Mouse (Mus musculus): ENCODE results near the gene Mtmr10. TPM values are rescaled to one million over a fixed set of nuclear protein-coding genes. Genes with fewer than 3 reads are reported as not detected.
A peak's percentile ranks its signal among the peaks of the same experiment; 100 is the strongest.

Mtmr10 gene
- total RNA-seq, 2 experiments from 2014 or later: 16.1 to 17.5 TPM

DNA sequence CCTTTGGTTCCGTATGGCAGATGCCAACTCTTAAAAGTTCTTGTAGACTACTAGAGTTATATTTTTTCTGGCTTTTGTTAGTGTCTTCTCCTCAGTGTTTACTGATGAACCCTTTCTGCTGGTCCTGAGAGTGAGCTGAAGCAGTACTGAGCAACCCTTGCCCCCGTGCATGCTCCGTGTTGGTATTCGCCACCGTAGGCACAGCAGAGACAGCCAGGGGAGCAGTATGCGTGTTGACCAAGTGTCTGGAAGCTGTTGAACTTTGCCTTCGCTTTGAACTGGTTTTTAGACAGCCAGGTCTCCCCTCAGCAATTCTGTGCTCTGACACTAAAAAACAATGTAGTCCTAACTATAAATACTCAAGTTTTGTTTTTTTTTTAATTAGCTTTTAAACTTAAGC is 2.0 kb downstream of the Mtmr10 start:
- intact Hi-C loops (cut with DNase I): loop anchor here (5.0 kb wide), 1 partner anchor 127 kb away; no protein-coding TSS in a partner anchor
- no peak for DNase-seq (ENCODE audit: low spot score in 2 of 2)

DNA sequence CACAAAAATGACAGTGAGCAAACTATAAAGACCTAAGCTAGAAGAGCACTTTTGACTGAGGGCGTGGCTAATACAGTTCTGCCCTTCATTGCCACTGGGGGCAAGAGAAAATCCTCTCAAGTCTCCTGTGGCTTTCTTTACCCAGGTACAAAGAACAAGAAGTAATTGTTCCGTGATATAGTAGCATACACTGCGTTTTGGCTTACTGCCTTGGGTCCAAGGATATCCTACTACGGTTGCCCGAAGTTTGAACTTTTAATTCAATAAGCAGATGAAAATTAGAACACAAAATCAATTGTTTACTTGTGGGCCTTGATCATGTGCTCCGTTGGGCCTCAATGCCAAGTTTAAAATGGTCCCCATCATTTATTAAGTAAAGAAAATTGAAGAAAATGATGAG is 3.0 kb downstream of the Mtmr10 start:
- intact Hi-C loops (cut with DNase I): no loop called here
- DNase-seq (ENCODE audit: low spot score in 2 of 2): no peak

DNA sequence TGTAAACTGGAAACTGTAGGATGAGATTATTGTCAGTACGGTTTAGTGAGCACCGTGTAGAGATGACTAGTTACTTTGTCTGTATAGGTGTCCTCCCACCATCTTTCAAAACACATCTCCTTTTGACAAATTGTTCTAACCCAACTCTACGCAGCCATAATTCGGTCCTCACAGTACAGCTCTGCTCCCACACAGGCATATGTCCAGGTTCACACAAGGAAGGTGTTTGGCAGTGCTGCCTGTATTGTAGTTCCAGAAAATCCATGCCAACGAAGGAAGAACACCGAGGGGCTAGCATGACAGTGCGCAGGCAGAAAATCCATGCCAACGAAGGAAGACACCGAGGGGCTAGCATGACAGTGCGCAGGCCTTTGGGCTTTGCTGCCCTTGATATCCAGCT is 4.3 kb downstream of the Mtmr10 start:
- intact Hi-C loops (cut with DNase I): no loop called here
- DNase-seq (ENCODE audit: low spot score in 2 of 2): peak in 1 of 2 experiments; percentile 41

DNA sequence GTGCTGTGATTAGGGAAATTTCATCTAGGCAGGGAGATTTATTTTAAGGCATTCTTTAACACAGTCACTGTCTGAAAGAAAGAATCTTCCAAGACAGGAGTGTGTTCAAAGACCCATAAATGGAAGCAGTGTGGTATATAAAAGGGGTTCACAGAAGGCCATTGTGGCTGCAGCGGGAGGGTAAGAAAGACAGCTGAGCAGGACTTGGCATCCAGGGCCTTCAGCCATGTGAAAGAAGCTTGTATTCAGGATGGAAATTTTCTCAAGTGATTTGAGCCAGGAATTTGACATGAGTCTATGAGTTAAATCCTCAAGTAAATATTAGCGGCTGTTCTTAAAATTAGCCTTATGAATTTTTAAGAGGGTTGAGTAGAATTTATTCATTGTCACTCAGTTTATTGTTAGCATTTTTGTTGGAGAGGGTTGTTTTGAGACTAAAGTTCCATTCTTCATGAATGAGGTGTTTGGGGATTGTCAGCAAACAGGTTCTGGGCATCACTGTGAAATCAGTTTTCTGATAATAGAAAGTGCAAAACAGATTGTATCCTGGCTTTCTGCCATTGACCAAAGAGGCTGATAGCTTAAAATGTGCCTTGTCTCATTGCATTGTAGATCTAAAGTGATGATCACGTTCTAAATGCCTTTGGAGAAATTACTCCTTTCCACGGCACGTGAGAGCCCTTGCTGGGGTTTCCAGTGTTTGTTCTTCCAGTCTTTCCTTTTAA is 9.0 kb downstream of the Mtmr10 start:
- no peak for DNase-seq (ENCODE audit: low spot score in 2 of 2)
- intact Hi-C loops (cut with DNase I): no loop called here

DNA sequence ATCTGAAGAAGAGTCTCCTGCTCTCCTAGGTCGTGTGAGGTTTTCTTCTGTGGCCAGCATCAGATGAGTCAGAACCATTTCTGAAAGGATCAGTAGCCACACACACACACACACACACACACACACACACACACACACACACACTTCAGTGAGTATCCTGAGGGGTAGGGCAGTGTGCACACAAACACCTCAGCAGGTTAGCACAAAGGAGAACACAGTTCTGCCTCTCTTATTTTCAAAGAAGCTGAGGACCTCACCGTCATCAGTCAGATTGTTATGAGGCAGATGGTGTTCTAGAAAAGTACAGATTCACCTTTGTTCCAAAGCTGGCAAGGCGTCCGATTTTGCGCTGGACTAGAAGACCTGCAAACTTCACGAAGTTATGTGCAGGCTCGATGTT is 22.8 kb downstream of the Mtmr10 start:
- intact Hi-C loops (cut with DNase I): no loop called here
- DNase-seq (ENCODE audit: low spot score in 2 of 2): no peak

DNA sequence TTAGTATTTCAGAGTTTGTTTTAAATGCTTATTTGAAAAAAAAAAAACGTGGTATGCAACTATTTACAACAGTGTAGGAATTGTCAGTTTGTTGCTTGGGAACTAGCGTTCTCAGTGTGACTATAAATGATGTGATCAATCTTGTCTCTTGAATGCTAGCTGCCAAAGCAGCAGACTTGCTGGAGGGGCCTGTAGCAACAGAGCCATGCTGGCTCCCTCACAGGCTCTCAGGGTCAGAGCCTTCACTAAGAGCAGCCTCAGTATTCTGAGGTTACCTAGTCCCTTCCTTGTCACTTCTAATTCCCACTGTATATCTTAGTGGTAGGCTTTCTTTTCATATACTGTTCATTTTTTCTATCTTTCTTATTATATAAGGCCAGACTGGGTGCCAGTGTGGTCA is 23.3 kb downstream of the Mtmr10 start:
- no peak for DNase-seq (ENCODE audit: low spot score in 2 of 2)
- intact Hi-C loops (cut with DNase I): no loop called here

DNA sequence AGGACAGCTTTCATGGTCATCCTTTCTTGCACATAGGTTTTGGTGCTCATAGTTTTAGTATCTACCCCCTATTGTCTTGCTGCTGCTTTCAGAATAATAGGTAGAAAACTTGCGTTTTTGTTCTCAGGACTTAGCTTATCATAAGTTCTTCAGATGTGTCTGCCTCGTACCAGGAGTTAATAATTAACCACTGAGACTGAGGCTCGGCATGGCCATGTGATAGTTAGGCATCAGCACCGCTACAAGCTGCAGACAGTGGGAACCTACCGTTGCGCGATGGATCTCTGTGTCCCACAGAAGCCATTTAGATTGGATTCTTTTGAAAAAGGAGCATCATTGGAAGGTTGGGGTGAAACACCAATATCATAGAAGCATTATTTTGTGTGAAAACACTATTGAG is 25.4 kb downstream of the Mtmr10 start:
- intact Hi-C loops (cut with DNase I): no loop called here
- DNase-seq (ENCODE audit: low spot score in 2 of 2): no peak

DNA sequence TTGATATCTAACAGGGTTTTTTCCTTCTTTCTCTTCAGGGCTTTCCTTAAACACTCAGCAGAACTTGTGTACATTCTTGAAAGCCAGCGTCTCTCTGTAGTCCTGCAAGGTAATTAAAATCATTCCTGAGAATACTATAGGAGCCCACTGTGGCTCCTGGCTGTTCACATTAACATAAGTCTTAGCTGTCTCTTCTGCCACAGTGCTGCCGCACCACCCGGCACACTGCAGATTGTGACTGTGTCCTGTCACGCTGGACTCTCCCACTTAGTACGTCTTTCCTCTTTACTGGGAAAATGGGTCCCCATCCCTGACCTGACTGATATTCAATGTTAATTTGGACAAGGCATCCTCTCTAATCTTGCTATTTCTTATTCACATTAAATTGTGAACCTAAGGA is 33.7 kb downstream of the Mtmr10 start:
- DNase-seq (ENCODE audit: low spot score in 2 of 2): no peak
- intact Hi-C loops (cut with DNase I): no loop called here

DNA sequence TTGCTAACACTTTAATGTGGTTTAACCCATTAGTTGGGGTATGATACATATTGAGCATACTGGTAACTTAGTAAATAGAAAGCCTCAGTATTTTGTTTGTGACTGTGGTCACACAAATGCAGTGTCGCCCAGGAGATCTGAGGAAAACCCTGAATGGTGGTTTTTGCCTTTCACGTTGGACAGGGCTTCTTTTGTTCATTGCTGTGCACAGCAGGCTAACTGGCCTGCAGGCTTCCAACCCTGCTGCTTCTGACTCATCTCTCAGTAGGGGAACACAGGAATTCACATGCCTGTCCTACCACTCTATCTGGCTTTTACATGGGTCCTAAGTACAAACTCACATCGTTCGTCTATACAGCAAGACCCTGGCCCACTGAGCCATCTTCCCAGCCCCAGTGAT is 34.2 kb downstream of the Mtmr10 start:
- intact Hi-C loops (cut with DNase I): no loop called here
- no peak for DNase-seq (ENCODE audit: low spot score in 2 of 2)

DNA sequence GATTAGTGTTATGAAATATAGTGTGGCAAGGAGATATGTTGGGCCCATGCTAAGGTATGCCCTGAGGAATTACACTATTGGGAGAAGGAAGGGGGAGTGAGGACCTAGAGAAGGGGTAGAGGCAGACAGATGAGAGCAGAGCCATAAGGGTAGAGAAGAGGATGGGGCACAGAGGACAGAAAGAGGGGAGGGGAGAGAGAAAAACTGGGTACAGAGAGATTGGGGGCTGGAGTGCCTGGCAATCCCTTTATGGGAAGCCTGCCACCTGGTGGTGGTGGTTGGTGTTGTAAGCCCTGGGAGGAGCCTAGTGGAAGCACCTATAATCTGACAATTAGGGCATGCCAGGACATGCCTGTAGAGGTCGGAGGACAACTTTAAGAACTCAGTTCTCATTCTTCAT is 39.4 kb downstream of the Mtmr10 start:
- intact Hi-C loops (cut with DNase I): loop anchor here (1.0 to 5.0 kb wide), 2 partner anchors 162 to 575 kb away; no protein-coding TSS in a partner anchor
- DNase-seq (ENCODE audit: low spot score in 2 of 2): peak; percentile 67 to 76

DNA sequence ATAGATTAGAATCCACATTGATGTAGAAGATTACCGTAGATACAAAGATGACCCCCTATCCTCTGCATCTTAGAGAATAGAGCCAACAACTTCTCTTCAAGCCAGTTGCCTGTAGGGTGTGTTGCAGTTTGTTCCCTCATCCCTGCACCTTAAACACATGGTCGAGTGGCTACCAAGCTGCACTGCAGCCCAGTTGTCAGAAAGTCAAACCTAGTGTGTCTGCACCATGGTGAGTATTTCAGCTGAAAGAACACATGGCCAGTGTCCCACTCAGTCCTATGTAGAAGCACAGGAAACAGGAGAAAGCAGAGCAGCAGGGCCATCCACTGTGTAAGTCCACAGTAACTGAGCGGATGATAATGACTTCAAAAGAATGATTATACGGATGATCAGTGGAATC is 40.0 kb downstream of the Mtmr10 start:
- intact Hi-C loops (cut with DNase I): loop anchor here (1.0 to 5.0 kb wide), 2 partner anchors 162 to 575 kb away; no protein-coding TSS in a partner anchor
- DNase-seq (ENCODE audit: low spot score in 2 of 2): no peak

DNA sequence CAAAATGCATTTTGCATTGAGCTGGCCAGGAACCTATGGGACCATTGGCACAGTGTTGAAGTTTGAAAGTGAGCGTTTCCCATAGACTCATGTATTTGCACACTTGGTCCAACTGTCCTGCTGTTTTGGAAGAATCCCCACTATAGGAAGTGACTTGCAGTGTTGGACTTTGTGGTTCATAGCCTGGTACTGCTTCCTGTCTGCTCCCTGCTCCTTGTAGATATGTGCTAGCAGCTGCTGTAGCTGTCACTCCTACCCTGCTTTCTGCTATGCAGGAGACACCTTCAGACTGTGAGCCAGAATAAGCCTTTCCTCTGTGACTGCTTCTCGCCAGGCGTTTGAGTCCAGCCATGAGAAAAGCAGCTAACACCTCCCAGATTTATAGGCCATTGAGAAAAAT is 43.9 kb downstream of the Mtmr10 start:
- intact Hi-C loops (cut with DNase I): no loop called here
- no peak for DNase-seq (ENCODE audit: low spot score in 2 of 2)

DNA sequence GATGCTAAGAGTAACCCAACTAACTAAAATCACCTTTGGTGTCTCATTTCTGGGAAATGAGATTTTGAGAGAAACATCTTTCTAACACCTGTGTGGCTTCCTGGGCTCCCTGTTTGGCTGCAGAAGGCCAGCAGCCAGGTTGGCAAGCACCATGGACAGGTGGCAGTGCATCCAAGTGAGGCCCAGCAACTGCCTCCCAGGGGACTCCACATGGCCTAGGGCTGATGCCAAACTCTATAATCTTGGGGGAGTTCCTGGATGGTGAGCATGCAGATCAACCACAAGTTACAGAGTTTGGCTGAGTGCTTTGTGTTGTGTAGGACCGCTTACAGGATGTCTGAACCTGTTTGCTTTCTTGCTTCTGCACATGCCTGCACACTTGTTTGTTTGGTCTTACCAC is 45.2 kb downstream of the Mtmr10 start:
- DNase-seq (ENCODE audit: low spot score in 2 of 2): no peak
- intact Hi-C loops (cut with DNase I): no loop called here

DNA sequence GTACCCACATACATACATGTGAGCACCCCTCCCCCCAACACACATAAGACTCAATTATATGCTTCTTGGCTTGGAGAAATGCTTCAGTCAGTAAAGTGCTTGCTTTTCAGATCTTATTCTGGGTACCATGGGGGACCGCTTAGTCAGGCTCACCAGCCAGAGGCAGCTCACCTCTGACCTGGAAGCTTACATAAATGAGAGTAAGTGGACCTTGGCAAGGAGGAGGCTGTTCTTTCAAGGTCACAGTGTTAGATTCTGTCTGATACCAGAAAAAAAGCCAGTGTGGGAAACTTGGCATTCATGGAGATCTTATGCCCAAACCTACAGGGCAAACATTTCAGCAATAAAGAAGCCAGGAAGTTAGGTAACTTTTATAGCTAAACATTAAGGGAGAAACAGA is 60.4 kb downstream of the Mtmr10 start:
- intact Hi-C loops (cut with DNase I): no loop called here
- DNase-seq (ENCODE audit: low spot score in 2 of 2): no peak

DNA sequence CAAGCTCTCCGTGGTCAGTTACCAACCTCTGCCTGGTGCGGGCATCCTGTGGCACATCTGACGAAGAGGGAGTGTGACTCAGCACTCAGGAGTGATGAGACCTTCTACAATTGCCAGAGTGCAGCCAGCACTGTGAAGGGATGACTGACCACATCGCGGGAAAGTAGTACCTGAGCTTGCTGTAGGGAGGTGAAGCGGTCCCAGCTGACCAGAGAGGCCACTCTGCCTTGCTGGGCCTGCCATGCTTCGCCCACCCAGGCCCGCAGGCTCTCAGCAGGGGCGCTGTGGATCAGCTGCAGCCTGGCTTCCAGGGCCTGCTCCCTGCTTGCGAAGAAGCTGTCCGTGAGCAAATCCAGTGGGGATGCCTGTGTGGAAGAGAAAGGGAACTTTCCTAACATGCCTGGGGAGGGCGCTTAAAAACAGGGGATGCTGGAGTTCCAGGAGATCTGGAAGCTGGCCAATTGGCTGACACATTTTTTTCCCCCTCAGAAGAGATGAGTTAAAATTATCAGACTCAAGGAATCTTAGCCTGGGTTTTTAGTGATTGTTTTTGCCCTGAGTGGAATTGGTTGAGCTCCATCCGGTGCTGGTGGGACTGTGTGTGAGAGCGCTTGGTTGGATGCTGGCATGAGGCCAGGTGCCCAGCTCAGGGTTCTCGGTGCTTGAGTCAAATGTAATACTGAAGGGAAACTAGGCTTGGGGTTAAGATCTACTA is 61.9 kb downstream of the Mtmr10 start:
- intact Hi-C loops (cut with DNase I): no loop called here
- DNase-seq (ENCODE audit: low spot score in 2 of 2): peak; percentile 44 to 59

DNA sequence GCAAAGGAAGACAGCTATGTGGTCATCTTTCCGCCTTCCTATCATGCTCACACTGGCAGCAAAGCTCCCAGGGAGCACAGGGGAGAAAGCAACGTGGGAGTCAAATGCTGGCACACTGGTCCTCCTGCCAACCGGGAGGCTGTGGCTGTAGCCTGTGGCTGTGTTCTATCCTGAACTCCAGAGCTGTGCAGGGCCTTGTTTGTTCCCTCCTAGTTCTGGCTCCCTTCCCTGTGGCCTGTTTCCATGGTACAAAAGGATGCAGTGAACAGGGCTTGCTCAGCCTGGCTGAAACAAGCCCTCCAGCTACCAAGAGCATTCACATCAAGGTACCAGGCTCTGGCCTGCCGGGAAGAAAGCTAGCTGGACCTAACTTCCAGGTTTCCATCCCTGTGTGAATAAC is 63.6 kb downstream of the Mtmr10 start:
- peak; percentile 62 to 64 for DNase-seq (ENCODE audit: low spot score in 2 of 2)
- intact Hi-C loops (cut with DNase I): no loop called here

DNA sequence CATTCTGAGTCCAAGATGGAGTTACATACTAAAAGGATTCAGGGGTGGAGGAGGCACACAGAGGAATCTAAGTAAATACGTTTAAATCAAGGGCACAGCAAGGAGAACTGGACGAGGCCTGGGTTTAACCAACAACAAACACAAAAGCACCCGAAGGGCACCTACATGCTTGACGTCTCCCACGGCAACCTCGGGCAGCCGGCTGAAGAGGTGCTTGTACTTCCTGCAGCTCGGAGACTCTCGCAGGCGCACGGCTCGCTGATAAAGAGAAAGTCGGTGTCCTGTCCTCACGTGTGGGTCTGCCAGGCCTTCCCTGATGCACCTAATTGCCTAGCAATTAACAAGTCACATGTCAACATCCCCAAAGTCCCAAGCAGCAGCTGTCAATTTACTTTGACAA is 66.8 kb downstream of the Mtmr10 start:
- no peak for DNase-seq (ENCODE audit: low spot score in 2 of 2)
- intact Hi-C loops (cut with DNase I): no loop called here

DNA sequence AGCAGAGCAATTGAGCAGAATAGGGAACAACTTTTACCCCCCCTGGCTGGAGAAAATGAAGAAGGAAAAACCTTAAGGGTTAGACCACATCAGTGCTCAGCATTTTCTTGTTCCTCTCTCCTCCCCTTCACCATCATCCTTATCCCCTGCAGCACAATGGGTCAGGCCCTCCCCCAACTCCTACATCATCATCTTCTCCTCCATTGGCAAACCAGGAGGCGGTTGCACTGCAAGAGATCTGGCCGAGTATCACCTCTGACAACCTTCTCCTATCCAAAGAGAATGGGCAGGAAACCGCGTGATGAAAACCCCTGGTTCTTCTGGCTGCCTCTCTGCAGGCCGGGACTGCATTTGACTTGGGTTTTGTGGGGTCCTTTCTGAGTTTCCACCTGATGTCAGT is 69.2 kb downstream of the Mtmr10 start:
- no peak for DNase-seq (ENCODE audit: low spot score in 2 of 2)
- intact Hi-C loops (cut with DNase I): no loop called here

DNA sequence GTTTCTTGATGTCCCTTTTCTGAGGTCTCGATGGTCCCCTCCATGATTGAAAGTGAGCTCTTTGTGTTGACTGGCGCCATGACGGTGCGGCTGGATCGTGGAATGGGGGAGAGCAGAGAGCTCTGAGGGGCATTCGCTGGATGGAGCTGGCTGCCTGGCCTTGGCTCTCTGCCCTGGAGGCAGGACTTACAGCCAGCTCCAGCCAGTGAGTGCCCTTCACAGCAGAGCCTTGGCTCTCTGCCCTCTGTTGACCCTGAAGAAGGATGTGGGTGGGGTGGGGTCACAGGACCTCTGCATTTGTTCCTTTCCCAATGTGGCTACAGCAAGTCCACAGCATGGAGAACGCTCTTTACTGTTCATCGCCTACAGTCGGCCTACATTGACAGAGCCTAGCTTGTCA is 70.0 kb downstream of the Mtmr10 start:
- intact Hi-C loops (cut with DNase I): no loop called here
- peak; percentile 38 to 40 for DNase-seq (ENCODE audit: low spot score in 2 of 2)

DNA sequence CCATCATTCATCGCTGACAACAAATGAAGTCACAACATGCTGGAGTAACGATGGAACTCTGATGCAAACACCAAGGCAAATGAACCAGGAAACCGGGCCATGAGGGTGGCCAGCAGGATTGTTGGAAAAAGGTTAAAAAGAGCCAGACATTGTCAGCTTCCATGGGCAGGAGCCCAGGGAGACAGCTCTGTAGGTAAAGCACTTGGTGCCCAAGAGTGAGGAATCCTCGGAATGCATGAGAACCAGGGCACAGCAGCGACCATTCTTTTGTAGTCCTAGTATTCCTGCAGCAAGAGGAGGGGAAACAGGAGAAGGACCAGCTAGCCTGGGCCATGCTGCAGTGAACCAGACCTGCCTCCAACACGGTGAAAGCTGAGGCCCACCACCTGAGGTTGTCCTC is 71.2 kb downstream of the Mtmr10 start:
- intact Hi-C loops (cut with DNase I): no loop called here

DNA sequence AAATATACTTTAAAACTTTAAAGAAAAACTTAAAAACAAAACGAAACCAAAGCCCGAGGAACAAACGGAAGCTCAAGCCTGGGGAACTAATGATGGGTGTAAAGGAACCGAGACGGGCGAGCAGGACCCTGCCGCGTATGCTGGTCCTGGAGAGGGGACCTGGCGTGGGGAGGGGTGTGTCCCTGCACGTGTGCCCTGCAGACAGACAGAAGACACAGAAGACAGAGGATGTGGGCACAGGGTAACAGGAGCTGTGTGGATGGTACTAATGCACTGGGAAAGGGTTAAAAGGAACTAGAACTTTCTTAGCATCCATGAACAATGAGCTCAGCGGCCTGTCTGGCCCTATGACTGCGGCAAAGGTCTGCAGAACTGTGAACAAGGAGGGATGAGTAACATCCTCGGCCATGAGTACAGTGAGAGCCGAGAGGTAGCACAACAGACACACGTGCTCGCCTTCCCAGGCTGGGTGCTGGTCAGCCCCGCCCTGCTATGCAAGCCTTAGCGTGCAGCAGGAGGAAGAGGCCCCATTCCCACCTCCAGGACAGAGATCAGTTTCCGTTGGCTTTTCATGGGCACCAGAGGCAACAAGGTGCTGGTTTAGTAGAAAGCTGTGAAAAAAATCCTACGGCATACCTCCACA is 72.6 kb downstream of the Mtmr10 start:
- intact Hi-C loops (cut with DNase I): no loop called here
- no peak for DNase-seq (ENCODE audit: low spot score in 2 of 2)

More for the DNA sequence above, 71.2 kb downstream of the Mtmr10 start:
- no peak for DNase-seq (ENCODE audit: low spot score in 2 of 2)

All from left cerebral cortex, postnatal 36 days (tissue).